Mouse (Mus musculus): ENCODE measurements around the gene Ret. TPM values are rescaled to one million over a fixed set of nuclear protein-coding genes. Genes with fewer than 3 reads are reported as not detected.

Ret gene
- polyA plus RNA-seq, 1 experiment from 2014 or later: 26.7 TPM

DNA sequence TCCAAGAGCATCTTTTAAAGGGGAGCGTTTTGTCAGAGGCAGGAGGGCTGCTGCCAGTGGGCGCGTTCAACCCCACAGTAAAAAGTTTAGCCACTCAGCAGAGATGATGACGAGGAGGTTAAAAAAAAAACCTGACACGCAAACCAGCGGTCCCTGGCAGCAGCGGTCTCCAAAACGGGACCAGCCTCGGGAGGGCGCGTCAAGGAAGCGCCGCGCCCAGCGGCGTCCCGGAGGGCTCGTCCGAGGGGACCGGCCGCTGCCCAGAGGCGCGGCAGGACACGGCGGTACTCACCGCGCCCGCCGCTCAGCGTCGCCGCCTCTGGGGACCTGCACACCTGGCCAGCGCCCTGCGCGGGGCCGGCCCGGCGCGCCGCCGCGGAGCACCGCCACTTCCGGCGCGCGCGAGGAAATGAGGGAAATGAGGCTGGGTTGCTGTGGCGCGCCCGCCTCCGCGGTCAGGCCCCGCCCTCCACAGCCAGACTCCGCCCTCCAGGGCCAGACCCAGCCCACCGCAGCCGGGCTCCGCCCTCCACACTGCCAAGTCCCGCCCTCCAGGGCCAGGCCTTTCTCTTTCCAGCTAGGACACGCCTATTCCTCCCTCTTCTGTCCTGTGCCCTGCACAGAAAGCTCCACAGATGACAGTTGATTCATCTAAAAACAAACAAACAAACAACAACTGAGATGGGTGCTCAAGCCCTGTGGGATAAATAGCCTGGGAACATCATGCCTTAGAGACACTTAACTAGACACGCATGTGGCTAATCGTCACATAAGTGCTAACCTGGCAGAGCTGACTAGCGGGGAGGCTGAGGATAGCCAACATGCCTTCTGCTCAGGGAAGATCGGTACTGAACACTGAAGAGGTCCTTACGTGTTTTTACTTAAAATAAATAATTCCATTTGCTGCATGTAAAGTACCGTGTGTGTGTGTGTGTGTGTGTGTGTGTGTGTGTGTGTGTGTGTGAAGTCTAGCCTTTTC is 58.5 kb downstream of the Ret start, which contains the start of gene Csgalnact2:
Gene Csgalnact2 (minus strand): TSS at position 410 of the 979 bp plus-strand sequence.
- peak; percentile 99 for ATAC-seq (ENCODE audit: low read depth)
- H3K36me3 ChIP-seq: no peaks in the 10 kb centered on the region
- H3K27ac ChIP-seq (replicated peaks): peak within 1 kb of the TSS; percentile 82
- peak within 1 kb of the TSS; percentile 80 for H3K4me2 ChIP-seq
- H3K4me3 ChIP-seq: peak within 1 kb of the TSS; percentile 80
- WGBS: 6% methylated on average over 64 of the region's 66 CpGs
- peaks cover 10% of the 10 kb centered on the region for H3K4me1 ChIP-seq (replicated peaks)
- H3K9ac ChIP-seq: peak within 1 kb of the TSS; percentile 79
- H3K9me3 ChIP-seq: no peaks in the 10 kb centered on the region
- H3K27me3 ChIP-seq: no peaks in the 10 kb centered on the region

DNA sequence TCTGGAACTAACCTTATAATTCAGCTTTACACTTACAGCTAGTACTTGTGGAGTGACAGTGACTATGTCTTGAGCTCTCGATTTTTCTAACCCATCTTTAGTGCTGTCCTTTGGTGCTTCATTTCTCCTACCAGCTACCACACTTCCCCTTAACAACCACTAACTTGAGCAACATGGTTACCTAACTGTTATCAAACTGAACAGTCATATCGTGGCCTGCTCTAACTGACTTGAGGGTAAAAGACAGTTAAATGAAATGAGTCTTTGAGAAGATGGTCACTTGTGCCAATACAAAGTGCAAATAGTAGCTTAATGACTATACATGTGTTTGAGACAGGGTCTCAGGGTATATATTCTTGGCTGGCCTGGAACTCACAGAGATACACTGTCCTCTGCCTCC is 60.4 kb downstream of the Ret start:
- no peak overlapping the region for H3K4me3 ChIP-seq
- no peak for ATAC-seq (ENCODE audit: low read depth)
- H3K27ac ChIP-seq (replicated peaks): no peak overlapping the region
- H3K4me1 ChIP-seq (replicated peaks): peaks cover 10% of the 10 kb centered on the region
- H3K9ac ChIP-seq: no peak overlapping the region
- H3K36me3 ChIP-seq: no peaks in the 10 kb centered on the region
- no peaks in the 10 kb centered on the region for H3K27me3 ChIP-seq
- no peak overlapping the region for H3K4me2 ChIP-seq
- H3K9me3 ChIP-seq: no peaks in the 10 kb centered on the region
- 87% methylated on average over 2 of the region's 2 CpGs for WGBS

DNA sequence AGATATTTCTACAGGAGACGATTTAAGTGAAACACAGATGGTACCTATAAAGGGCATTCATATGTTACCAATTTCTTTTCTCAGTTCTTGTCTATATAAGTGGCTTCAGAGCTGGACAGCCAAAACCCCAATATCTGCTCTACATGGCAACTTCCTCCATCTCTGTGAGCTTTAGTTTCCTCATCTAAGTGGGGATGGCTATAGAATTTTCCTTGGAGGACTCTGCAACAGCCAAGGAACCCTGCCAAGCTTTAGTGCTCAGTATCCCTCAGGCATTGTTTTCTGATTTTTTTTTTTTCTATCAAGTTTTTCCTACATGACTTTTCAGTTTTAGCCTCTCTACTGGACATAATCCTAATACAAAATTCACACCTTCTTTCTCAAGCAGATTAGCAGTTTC is 63.1 kb downstream of the Ret start:
- H3K27me3 ChIP-seq: no peaks in the 10 kb centered on the region
- no peaks in the 10 kb centered on the region for H3K9me3 ChIP-seq
- H3K4me1 ChIP-seq (replicated peaks): peaks cover 10% of the 10 kb centered on the region
- no peak for ATAC-seq (ENCODE audit: low read depth)
- H3K4me2 ChIP-seq: no peak overlapping the region
- no peak overlapping the region for H3K4me3 ChIP-seq
- no peak overlapping the region for H3K27ac ChIP-seq (replicated peaks)
- H3K36me3 ChIP-seq: no peaks in the 10 kb centered on the region
- H3K9ac ChIP-seq: no peak overlapping the region
- 87% methylated on average over 1 of the region's 1 CpGs for WGBS

DNA sequence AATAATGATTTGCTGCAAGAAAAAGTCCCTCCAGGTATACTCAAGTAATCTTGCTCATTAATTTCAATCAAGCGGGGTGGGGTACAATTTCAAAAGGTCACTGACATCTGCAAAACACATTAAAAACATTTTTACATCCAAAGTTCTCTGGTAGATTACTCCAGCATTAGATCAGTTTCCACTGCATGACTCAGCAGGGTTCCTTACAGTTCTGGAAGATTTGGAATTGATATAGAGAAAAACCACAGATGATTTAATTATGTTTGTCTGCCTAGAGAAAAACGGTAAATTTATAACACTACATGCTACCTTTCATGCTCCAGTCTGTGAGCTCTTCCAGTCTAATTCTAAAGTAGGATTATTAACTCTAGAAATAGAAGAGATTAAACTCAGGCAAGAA is 67.5 kb downstream of the Ret start:
- H3K9me3 ChIP-seq: no peaks in the 10 kb centered on the region
- no peak overlapping the region for H3K4me3 ChIP-seq
- no peaks in the 10 kb centered on the region for H3K4me1 ChIP-seq (replicated peaks)
- WGBS: 92% methylated on average over 2 of the region's 2 CpGs
- H3K9ac ChIP-seq: no peak overlapping the region
- no peaks in the 10 kb centered on the region for H3K27me3 ChIP-seq
- no peak overlapping the region for H3K27ac ChIP-seq (replicated peaks)
- no peak overlapping the region for H3K4me2 ChIP-seq
- ATAC-seq (ENCODE audit: low read depth): no peak
- peaks cover 5% of the 10 kb centered on the region; the same call in 1 of the 2 replicates for H3K36me3 ChIP-seq

DNA sequence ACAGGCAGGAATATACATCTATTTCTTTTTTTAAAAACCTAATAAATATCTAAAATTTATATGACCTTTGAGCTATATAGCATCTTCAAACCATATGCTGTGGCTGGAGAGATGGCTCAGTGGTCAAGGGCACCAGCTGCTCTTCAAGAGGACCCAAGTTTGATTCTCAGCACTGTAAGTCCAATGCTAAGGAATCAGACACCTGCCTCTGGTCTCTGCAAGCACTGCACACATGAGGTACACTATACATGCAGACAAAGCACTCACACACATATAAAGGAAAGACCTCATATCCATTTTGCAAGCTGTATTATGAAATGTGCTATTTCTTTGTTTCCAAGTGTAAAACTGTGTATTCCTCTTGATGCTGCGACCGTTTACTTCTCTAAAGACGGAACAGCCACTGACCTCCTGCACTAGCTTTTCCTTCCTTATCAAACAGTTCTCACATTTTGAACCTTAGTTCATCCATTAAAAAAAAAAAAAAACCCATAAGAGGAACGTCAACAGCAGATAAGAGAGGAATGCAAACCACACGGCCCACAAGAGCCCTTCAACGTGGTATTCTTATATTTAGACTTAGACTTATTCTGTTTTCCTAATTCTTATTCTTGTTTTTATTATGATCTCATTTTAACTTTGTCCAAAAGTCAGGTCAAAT is 69.6 kb downstream of the Ret start:
- 87% methylated on average over 6 of the region's 6 CpGs for WGBS
- no peaks in the 10 kb centered on the region for H3K9me3 ChIP-seq
- H3K4me1 ChIP-seq (replicated peaks): no peaks in the 10 kb centered on the region
- H3K9ac ChIP-seq: no peak overlapping the region
- no peak for ATAC-seq (ENCODE audit: low read depth)
- no peak overlapping the region for H3K27ac ChIP-seq (replicated peaks)
- no peak overlapping the region for H3K4me3 ChIP-seq
- H3K36me3 ChIP-seq: peaks cover 18% of the 10 kb centered on the region
- no peaks in the 10 kb centered on the region for H3K27me3 ChIP-seq
- no peak overlapping the region for H3K4me2 ChIP-seq

DNA sequence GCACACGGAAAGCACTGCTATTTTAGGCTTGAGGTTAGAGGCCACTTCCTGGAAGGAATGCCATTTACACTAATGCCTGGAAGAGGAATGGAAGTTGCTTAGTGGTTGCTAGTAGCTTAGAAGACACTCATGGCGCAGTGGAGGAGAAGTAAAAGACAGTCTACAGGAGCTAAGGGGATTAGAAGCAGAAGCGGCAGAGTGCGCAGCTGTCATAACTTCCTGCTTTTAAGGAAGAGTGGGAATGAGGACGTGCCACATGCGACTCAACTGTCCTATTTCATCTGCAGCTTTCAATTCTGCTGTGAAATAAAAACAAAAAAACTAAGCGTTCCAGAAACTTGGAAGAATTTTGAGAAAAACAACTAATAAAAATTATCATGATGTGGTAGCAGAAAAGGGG is 70.3 kb downstream of the Ret start:
- Histone ChIP-seq H3K4me2 (no peak overlapping the region), H3K9ac (no peak overlapping the region), H3K4me3 (no peak overlapping the region), H3K9me3 (no peaks in the 10 kb centered on the region), H3K36me3 (peaks cover 25% of the 10 kb centered on the region), H3K27ac (replicated peaks) (no peak overlapping the region), H3K4me1 (replicated peaks) (no peaks in the 10 kb centered on the region), H3K27me3 (no peaks in the 10 kb centered on the region)
- WGBS: 84% methylated on average over 7 of the region's 7 CpGs
- no peak for ATAC-seq (ENCODE audit: low read depth)

DNA sequence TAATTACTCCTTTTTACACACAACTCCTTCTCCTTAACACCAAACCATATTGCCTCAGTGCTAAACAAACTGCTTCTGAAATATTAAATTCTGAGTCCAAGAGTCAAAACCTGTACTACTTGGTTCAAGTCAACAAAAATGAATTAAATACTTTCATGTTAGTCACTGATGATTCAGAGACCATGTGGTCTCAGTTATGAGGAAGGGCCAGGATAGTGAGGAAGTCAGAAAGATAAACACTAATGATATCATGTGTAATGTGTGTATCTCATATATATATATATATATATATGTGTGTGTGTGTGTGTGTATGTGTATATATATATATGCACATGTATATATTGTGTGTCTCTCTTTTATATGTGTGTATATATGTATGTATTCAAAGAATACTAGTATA is 70.9 kb downstream of the Ret start:
- no peak overlapping the region for H3K4me2 ChIP-seq
- no peaks in the 10 kb centered on the region for H3K27me3 ChIP-seq
- no peak overlapping the region for H3K4me3 ChIP-seq
- no peaks in the 10 kb centered on the region for H3K9me3 ChIP-seq
- no peak overlapping the region for H3K27ac ChIP-seq (replicated peaks)
- ATAC-seq (ENCODE audit: low read depth): no peak
- no peaks in the 10 kb centered on the region for H3K4me1 ChIP-seq (replicated peaks)
- H3K36me3 ChIP-seq: peaks cover 31% of the 10 kb centered on the region
- no peak overlapping the region for H3K9ac ChIP-seq

DNA sequence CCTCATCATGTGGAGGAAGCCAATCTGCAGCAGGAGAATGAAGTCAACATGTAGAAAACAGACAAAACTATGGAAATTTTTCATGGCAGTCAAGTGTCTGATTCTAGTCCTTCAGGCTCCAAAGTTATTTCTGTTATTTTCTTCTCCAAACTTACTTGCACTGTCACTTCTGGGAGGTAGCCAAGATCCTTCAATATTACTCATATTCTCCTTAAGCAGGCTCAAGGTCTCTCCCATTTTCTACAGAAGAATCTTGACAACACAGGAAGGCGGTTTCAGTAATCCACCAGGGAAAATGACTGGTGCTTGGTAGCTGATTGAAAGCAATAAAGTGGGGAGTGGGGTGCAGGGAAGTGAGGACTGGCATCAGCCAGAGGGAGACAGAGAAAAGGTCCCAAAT is 74.8 kb downstream of the Ret start:
- no peak overlapping the region for H3K4me2 ChIP-seq
- H3K27ac ChIP-seq (replicated peaks): no peak overlapping the region
- WGBS: 87% methylated on average over 1 of the region's 1 CpGs
- H3K9me3 ChIP-seq: no peaks in the 10 kb centered on the region
- H3K4me3 ChIP-seq: no peak overlapping the region
- H3K36me3 ChIP-seq: peaks cover 34% of the 10 kb centered on the region
- H3K9ac ChIP-seq: no peak overlapping the region
- H3K4me1 ChIP-seq (replicated peaks): no peaks in the 10 kb centered on the region
- ATAC-seq (ENCODE audit: low read depth): no peak
- H3K27me3 ChIP-seq: no peaks in the 10 kb centered on the region

DNA sequence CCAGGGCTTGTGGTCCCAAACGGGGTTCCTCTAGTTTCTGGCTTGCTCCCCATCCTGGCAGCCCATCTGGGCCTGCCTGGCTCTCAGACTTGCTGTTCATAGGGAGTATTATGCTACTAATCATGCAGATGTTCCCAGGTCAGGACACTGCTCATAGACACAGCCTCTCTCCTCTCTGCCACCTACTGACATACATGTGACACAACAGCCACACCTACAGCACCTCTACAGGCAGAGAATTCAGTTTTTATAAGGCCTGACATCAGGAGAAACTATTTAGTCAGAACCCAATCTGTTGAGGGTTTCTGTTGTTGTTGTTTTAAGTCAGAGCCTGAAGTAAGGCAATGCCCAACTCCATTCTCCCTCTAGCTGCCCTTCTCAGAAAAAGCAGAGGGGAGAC is 85.7 kb downstream of the Ret start:
- no peaks in the 10 kb centered on the region for H3K4me1 ChIP-seq (replicated peaks)
- H3K4me3 ChIP-seq: no peak overlapping the region
- no peaks in the 10 kb centered on the region for H3K9me3 ChIP-seq
- no peaks in the 10 kb centered on the region for H3K27me3 ChIP-seq
- no peak for ATAC-seq (ENCODE audit: low read depth)
- no peak overlapping the region for H3K9ac ChIP-seq
- H3K4me2 ChIP-seq: no peak overlapping the region
- no peak overlapping the region for H3K27ac ChIP-seq (replicated peaks)
- H3K36me3 ChIP-seq: peaks cover 24% of the 10 kb centered on the region
- WGBS: 68% methylated on average over 1 of the region's 1 CpGs

Other genes starting within 250 kb of the Ret start
- gene Rasgef1a, start 186.3 kb downstream of the Ret start, polyA plus RNA-seq (2015; fragmentation: Nextera tagmentation; extraction: Ambion mirVana): 0.80 and 0.88 TPM in 2 replicates
- 8.6 and 9.4 TPM in 2 replicates for gene Csgalnact2, start 58.6 kb downstream of the Ret start, polyA plus RNA-seq (2015; fragmentation: Nextera tagmentation; extraction: Ambion mirVana)
- 20.3 and 26.7 TPM in 2 replicates for gene Bms1, start 221.8 kb upstream of the Ret start, polyA plus RNA-seq (2015; fragmentation: Nextera tagmentation; extraction: Ambion mirVana)

All from neural tube, embryonic 13.5 days (tissue).